8 mouse cellular contexts compared by ENCODE assay signal in genomic region chr4:21848287-21848630, GRCm38 (mm10). TPM values are rescaled to one million over a fixed set of nuclear protein-coding genes. Genes with fewer than 3 reads are reported as not detected.
DNase-seq lines count a peak whose midpoint lies in the region; ATAC-seq lines count a peak whose summit lies in the region.

No protein-coding gene starts in this region.

- DNase-seq in ovary, adult 18-20 months (ENCODE audit: low spot score), result peak; percentile 81
- DNase-seq in ovary, postnatal 10 days (ENCODE audit: low spot score), result no peak
- DNase-seq in embryo, embryonic 10 days (ENCODE audit: low spot score), result peak; percentile 94
- peak; percentile 79 to 84 for DNase-seq in gastrocnemius, adult 8-10 months (ENCODE audit: low spot score in 2 of 2)
- peak; percentile 95 for DNase-seq in induced T-regulatory cell, adult 2 months (ENCODE audit: low read depth)
- DNase-seq in left cerebral cortex, adult 9 months (ENCODE audit: low spot score in 2 of 2), result peak; percentile 61 to 84
- peak; percentile 92 for DNase-seq in right cerebral cortex, postnatal 14 days

- ATAC-seq in megakaryocyte, adult 5-6 weeks (ENCODE audit: poor library complexity, severe bottlenecking), result peak; percentile 74

RNA-seq across cellular contexts. Expression of gene Pnisr, which starts 0.9 kb away (rescaled TPM):
- total RNA-seq in gastrocnemius, adult 8-10 months (2022), result 10 to 100 TPM; 19.4 to 40.2 (median 25.9) TPM
- total RNA-seq in megakaryocyte, adult 5-6 weeks (2015), result 125 and 128 TPM in 2 replicates
- total RNA-seq in megakaryocyte, adult 5-6 weeks (2017), result 96.0 and 115 TPM in 2 replicates

RNA-seq across cellular contexts. Expression of gene Coq3, which starts 31.2 kb away (rescaled TPM):
- total RNA-seq in gastrocnemius, adult 8-10 months (2022), result 10 to 100 TPM; 14.5 to 16.2 (median 15.8) TPM
- total RNA-seq in megakaryocyte, adult 5-6 weeks (2015), result 3.4 TPM in 2 replicates
- total RNA-seq in megakaryocyte, adult 5-6 weeks (2017), result 3.5 and 4.7 TPM in 2 replicates
